Mouse (Mus musculus): ENCODE results near the gene Olfr202.
"Not testable (repeated sequence)": the region's sequence is repeated elsewhere in the genome, so short reads cannot be mapped to it uniquely, and the experiment has no call there.

The Olfr202 gene

GRCm38 (mm10) chr16:59286693-59287092 is at the start of gene Olfr202:
Gene Olfr202, minus strand, starts transcription at chr16:59286793.
- no peak for DNase-seq (ENCODE audit: low spot score in 2 of 2)

GRCm38 (mm10) chr16:59331038-59331437 is 44.4 kb upstream of the Olfr202 start, which contains the start of gene Olfr205:
Gene Olfr205, minus strand, starts transcription at chr16:59331138.
- DNase-seq (ENCODE audit: low spot score in 2 of 2): no peak

GRCm38 (mm10) chr16:59323262-59323661 is 36.7 kb upstream of the Olfr202 start:
- not testable (repeated sequence) for DNase-seq (ENCODE audit: low spot score in 2 of 2)

- no peak for DNase-seq (ENCODE audit: low spot score in 2 of 2)
Observed at GRCm38 (mm10) chr16:59318148-59318547, 31.6 kb upstream of the Olfr202 start, which contains the start of gene Olfr204. Gene Olfr204, minus strand, starts transcription at chr16:59318248.

GRCm38 (mm10) chr16:59298581-59298980 is 12.0 kb upstream of the Olfr202 start, which contains the start of gene Olfr203:
Gene Olfr203, plus strand, starts transcription at chr16:59298881.
- DNase-seq (ENCODE audit: low spot score in 2 of 2): no peak

- not testable (repeated sequence) for DNase-seq (ENCODE audit: low spot score in 2 of 2)
Observed at GRCm38 (mm10) chr16:59287576-59287975, 983 bp upstream of the Olfr202 start.

GRCm38 (mm10) chr16:59283476-59283875 is 3.1 kb downstream of the Olfr202 start:
- no peak for DNase-seq (ENCODE audit: low spot score in 2 of 2)

- DNase-seq (ENCODE audit: low spot score in 2 of 2): no peak
Observed at GRCm38 (mm10) chr16:59280542-59280941, 6.1 kb downstream of the Olfr202 start.

GRCm38 (mm10) chr16:59272532-59272931 is 14.1 kb downstream of the Olfr202 start, which contains the start of gene Olfr201:
Gene Olfr201, minus strand, starts transcription at chr16:59272632.
- DNase-seq (ENCODE audit: low spot score in 2 of 2): not testable (repeated sequence)

- DNase-seq (ENCODE audit: low spot score in 2 of 2): not testable (repeated sequence)
Observed at GRCm38 (mm10) chr16:59269097-59269496, 17.5 kb downstream of the Olfr202 start.

GRCm38 (mm10) chr16:59249684-59250083 is 36.9 kb downstream of the Olfr202 start:
- DNase-seq (ENCODE audit: low spot score in 2 of 2): no peak
